Mouse (Mus musculus) forebrain, embryonic 16.5 days (tissue): ENCODE results near the gene 1700025C18Rik. TPM values are rescaled to one million over a fixed set of nuclear protein-coding genes. Genes with fewer than 3 reads are reported as not detected.

Source experiments
- ATAC-seq: fragments of 200-750 bp; cut with Nextera tagmentation; 2 replicates; pipeline ENCODE4 v1.8.0; 2017; ENCODE audit warnings: mild to moderate bottlenecking, moderate library complexity
- H3K27ac ChIP-seq: fragments of 300-500 bp; sonication (generic); 2 replicates; pipeline ENCODE4 v1.5.1; 2014; ENCODE audit warnings: low read length, control low read depth
- H3K27me3 ChIP-seq: fragments of 300-500 bp; sonication (generic); replicated peaks from 2 replicates; pipeline ENCODE4 v1.6.1; 2014; ENCODE audit warnings: low read length; ENCODE audit not compliant: control insufficient read depth, insufficient read depth
- H3K36me3 ChIP-seq: fragments of 300-500 bp; sonication (generic); 2 replicates; pipeline ENCODE4 v1.6.1; 2014; ENCODE audit not compliant: control insufficient read depth, insufficient read depth
- H3K4me1 ChIP-seq: fragments of 300-500 bp; sonication (generic); replicated peaks from 2 replicates; pipeline ENCODE4 v1.6.1; 2014; ENCODE audit warnings: low read length; ENCODE audit not compliant: control insufficient read depth, insufficient read depth
- H3K4me2 ChIP-seq: fragments of 300-500 bp; sonication (generic); 2 replicates; pipeline ENCODE4 v1.6.1; 2014; ENCODE audit warnings: mild to moderate bottlenecking, low read length, control low read depth
- H3K4me3 ChIP-seq: fragments of 300-500 bp; sonication (generic); replicated peaks from 2 replicates; pipeline ENCODE4 v1.5.1; 2014; ENCODE audit warnings: mild to moderate bottlenecking, low read length, control low read depth
- H3K9ac ChIP-seq: fragments of 300-500 bp; sonication (generic); replicated peaks from 2 replicates; pipeline ENCODE4 v1.6.1; 2014; ENCODE audit warnings: low read depth, low read length, control low read depth
- H3K9me3 ChIP-seq: fragments of 300-500 bp; sonication (generic); 2 replicates; pipeline ENCODE4 v1.6.1; 2016; ENCODE audit warnings: low read length; ENCODE audit not compliant: control insufficient read depth
- WGBS: fragments of 180-500 bp; shearing (Covaris S2); extraction: QIAGEN DNeasy Blood & Tissue Kit; methylation state at CpG from one replicate; pipeline ENCODE4 v1.1.7; 2014; 5-methylcytosine and 5-hydroxymethylcytosine counted together
- polyA plus RNA-seq: library from polyadenylated mRNA; unstranded; fragments of >200 nt; fragmentation: Nextera tagmentation; extraction: Ambion mirVana; gene quantifications from 2 replicates; pipeline ENCODE4 v1.2.1, GENCODE M21; 2015

Gene 1700025C18Rik
- polyA plus RNA-seq, 1 experiment from 2014 or later: not detected

- under 1% methylated on average over 54 of the region's 54 CpGs for WGBS
- H3K9ac ChIP-seq: no peak overlapping the region; the same call in 1 of the 2 replicates
- ATAC-seq: peak; percentile 70
- no peaks in the 10 kb centered on the region for H3K9me3 ChIP-seq
- H3K4me1 ChIP-seq: peaks cover 5% of the 10 kb centered on the region
- H3K36me3 ChIP-seq: no peaks in the 10 kb centered on the region
- H3K27ac ChIP-seq: no peak overlapping the region
- peak overlapping the region; percentile 3; the same call in 1 of the 2 replicates for H3K4me2 ChIP-seq
- H3K27me3 ChIP-seq: peaks cover 16% of the 10 kb centered on the region; the same call in 1 of the 2 replicates
- H3K4me3 ChIP-seq: 0 out of 2 replicates have a peak overlapping the region, but pooled peaks have one; percentile 0
Measured at GRCm38 (mm10) chr2:165112149-165112548, 21.6 kb upstream of the 1700025C18Rik start.

DNA sequence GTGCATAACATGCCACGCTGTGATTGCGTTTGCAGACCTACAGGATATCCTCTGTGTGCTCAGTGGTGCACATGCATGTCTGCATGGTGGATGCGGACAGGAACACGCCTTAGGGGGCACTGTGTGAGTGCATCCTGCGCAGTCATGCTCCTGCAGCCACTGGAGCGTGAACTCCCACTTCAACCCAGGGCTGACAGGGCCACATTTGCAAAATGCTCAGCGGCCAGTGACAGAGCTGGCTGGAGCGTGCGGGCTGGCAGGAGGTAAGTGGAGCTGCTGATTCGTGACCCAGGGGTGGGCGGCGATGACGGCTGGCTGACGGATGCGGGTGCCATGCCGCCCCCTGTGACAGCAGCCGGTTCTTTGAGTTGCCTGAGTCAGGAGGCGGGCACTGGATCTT lies 16.0 kb upstream of the 1700025C18Rik start:
- no peak overlapping the region for H3K27ac ChIP-seq
- peaks cover 15% of the 10 kb centered on the region for H3K4me1 ChIP-seq
- H3K36me3 ChIP-seq: no peaks in the 10 kb centered on the region
- ATAC-seq: peak; percentile 32; the same call in 1 of the 2 replicates
- no peak overlapping the region for H3K4me2 ChIP-seq
- peaks cover 6% of the 10 kb centered on the region; the same call in 1 of the 2 replicates for H3K27me3 ChIP-seq
- no peak overlapping the region for H3K9ac ChIP-seq
- H3K4me3 ChIP-seq: no peak overlapping the region
- 23% methylated on average over 18 of the region's 18 CpGs for WGBS
- H3K9me3 ChIP-seq: no peaks in the 10 kb centered on the region

DNA sequence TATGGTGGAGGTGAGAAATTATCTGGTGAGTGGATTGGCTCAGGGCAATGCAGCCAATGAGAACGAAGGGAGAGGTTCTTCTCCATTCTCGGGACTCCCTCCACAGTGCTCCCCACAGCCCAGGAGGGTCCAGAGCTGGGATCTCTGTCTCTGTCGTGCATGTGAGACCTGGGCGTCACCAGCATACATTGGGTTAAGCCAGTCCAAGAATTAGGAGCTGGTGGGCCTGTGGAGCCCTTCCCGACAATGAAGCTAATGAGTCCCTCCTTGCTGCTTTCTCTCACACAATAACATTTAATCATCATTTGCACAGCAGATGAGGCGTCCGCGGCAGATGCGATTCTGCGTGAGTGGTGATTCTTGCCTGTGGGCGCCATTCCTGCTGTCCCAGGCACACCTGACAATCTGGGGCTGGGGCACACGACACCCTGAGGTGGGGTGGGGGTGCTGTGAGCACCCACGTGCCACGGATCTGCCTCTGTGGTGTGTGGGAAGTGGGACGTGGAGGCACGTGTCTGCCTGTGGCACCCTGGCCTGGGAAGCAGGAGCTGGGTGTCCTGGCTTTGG lies 15.0 kb upstream of the 1700025C18Rik start:
- no peak overlapping the region for H3K4me3 ChIP-seq
- 33% methylated on average over 16 of the region's 16 CpGs for WGBS
- H3K9ac ChIP-seq: no peak overlapping the region
- H3K4me1 ChIP-seq: peaks cover 20% of the 10 kb centered on the region
- H3K9me3 ChIP-seq: no peaks in the 10 kb centered on the region
- no peak overlapping the region for H3K27ac ChIP-seq
- no peak overlapping the region for H3K4me2 ChIP-seq
- 0 out of 2 replicates have a peak, but pooled peaks cover 2% of the 10 kb centered on the region for H3K27me3 ChIP-seq
- peak; percentile 51 for ATAC-seq
- no peaks in the 10 kb centered on the region for H3K36me3 ChIP-seq

DNA sequence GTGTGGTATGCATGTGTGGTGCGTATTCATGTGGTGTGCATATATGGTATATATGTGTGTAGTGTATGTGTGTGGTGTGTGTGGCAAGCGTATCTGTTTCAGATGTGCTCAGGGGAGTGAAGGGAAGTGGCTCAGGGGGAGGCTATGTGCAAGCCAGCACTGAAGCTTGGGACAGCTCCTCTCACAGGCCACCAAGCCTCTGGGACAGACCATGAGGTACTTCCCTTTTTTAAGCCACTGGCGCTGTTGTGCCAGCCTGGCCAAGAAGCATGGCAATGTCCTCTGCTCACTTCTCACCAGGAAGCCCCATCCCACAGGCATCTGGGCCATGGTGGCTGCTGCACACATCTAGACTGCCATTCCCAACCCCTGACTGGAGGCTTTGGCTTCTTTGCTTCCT lies 12.4 kb upstream of the 1700025C18Rik start:
- no peaks in the 10 kb centered on the region for H3K36me3 ChIP-seq
- WGBS: 91% methylated on average over 3 of the region's 3 CpGs
- no peak overlapping the region for H3K9ac ChIP-seq
- H3K9me3 ChIP-seq: no peaks in the 10 kb centered on the region
- H3K27me3 ChIP-seq: 0 out of 2 replicates have a peak, but pooled peaks cover under 1% of the 10 kb centered on the region
- no peak overlapping the region for H3K27ac ChIP-seq
- no peak overlapping the region for H3K4me3 ChIP-seq
- no peak overlapping the region for H3K4me2 ChIP-seq
- H3K4me1 ChIP-seq: peaks cover 22% of the 10 kb centered on the region
- ATAC-seq: no peak

DNA sequence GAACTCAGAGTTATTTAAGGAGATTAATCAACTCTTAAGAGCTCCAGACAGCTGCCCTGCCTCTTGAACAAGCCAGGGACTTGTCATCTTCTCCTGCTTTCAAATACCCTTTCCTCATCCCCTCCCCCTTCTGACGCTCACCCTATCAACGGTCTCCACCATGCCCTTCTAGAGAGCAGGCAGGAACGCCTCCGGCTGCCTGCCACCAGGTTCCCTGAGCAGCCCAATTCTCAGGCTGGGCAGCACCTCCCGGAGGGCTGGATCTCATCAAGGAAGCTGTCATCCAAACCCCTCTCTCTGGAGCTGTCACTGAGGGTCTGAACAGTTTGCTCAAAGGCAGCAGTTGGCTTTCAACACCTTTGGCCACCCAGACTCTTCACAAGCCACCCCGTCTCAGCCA lies 10.2 kb upstream of the 1700025C18Rik start:
- ATAC-seq: no peak
- 9% methylated on average over 6 of the region's 6 CpGs for WGBS

DNA sequence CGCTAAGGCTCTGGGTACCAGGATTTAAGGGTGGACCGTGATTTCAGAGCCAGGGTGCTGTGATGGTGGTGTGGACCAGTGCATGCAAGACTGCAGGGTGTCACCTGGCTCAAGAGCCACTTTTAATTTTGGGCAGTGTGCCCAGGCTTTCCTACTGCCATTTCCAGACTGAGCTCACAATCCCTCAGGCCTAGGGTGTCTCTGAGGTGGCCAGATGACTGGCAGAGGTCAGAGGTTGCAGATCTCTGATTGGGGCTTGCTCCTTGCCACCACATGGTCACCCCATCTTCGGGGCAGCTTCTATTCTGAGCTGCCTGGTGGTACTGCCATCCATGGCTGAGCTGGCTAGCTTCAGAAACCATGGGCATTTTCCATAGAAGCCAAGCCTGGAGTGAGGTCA lies 8.3 kb upstream of the 1700025C18Rik start:
- Histone ChIP-seq H3K4me1 (peaks cover 23% of the 10 kb centered on the region), H3K27me3 (no peaks in the 10 kb centered on the region), H3K4me3 (no peak overlapping the region), H3K27ac (no peak overlapping the region), H3K9ac (no peak overlapping the region), H3K4me2 (no peak overlapping the region), H3K36me3 (no peaks in the 10 kb centered on the region), H3K9me3 (no peaks in the 10 kb centered on the region)
- no peak for ATAC-seq
- WGBS: 90% methylated on average over 3 of the region's 3 CpGs

More for the DNA sequence above, 10.2 kb upstream of the 1700025C18Rik start:
- H3K4me3 ChIP-seq: no peak overlapping the region
- no peaks in the 10 kb centered on the region for H3K9me3 ChIP-seq
- H3K36me3 ChIP-seq: no peaks in the 10 kb centered on the region
- no peaks in the 10 kb centered on the region for H3K27me3 ChIP-seq
- no peak overlapping the region for H3K9ac ChIP-seq
- H3K27ac ChIP-seq: no peak overlapping the region
- peaks cover 26% of the 10 kb centered on the region for H3K4me1 ChIP-seq
- no peak overlapping the region for H3K4me2 ChIP-seq

DNA sequence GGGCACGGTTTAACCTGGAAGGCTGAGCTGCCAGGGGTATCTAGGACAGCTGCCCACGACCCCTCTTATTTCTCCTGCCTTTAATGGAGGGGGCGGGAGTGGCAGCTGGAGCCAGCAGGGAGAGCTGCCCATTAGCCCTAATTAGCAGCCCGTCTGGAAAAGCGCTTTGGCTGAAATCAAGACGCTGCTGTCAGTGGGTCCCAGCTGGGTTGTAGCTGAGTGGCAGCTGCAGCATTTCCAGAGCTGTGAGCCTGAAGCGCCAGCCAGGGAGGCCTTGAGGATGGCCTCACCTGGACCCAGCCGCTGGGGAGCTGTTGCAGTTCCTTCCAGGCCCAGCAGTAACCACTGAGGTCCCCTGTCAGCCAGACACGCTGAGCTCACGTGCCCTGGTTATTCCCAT lies 5.8 kb upstream of the 1700025C18Rik start:
- peak; percentile 70 for ATAC-seq
- WGBS: 6% methylated on average over 10 of the region's 10 CpGs
- H3K27me3 ChIP-seq: no peaks in the 10 kb centered on the region
- H3K9ac ChIP-seq: no peak overlapping the region
- no peak overlapping the region for H3K4me3 ChIP-seq
- no peaks in the 10 kb centered on the region for H3K36me3 ChIP-seq
- peak overlapping the region; percentile 48; the same call in 1 of the 2 replicates for H3K27ac ChIP-seq
- H3K9me3 ChIP-seq: no peaks in the 10 kb centered on the region
- peaks cover 23% of the 10 kb centered on the region for H3K4me1 ChIP-seq
- no peak overlapping the region for H3K4me2 ChIP-seq

GRCm38 (mm10) chr2:165092393-165092792 lies 1.8 kb upstream of the 1700025C18Rik start:
- H3K4me1 ChIP-seq: peaks cover 16% of the 10 kb centered on the region
- no peak overlapping the region for H3K4me2 ChIP-seq
- H3K36me3 ChIP-seq: no peaks in the 10 kb centered on the region
- H3K9ac ChIP-seq: no peak overlapping the region
- H3K9me3 ChIP-seq: no peaks in the 10 kb centered on the region
- ATAC-seq: no peak
- H3K27ac ChIP-seq: no peak overlapping the region
- WGBS: 29% methylated on average over 7 of the region's 7 CpGs
- H3K4me3 ChIP-seq: no peak overlapping the region
- H3K27me3 ChIP-seq: no peaks in the 10 kb centered on the region

GRCm38 (mm10) chr2:165091433-165091965 lies 949 bp upstream of the 1700025C18Rik start:
- H3K27me3 ChIP-seq: no peaks in the 10 kb centered on the region

More at GRCm38 (mm10) chr2:165091433-165091965, 949 bp upstream of the 1700025C18Rik start:
- WGBS: 68% methylated on average over 8 of the region's 8 CpGs
- Histone ChIP-seq H3K27ac (no peak overlapping the region), H3K4me2 (no peak overlapping the region), H3K4me3 (no peak overlapping the region), H3K36me3 (no peaks in the 10 kb centered on the region), H3K9me3 (no peaks in the 10 kb centered on the region), H3K9ac (no peak overlapping the region), H3K4me1 (peaks cover 16% of the 10 kb centered on the region)
- ATAC-seq: no peak
